Mouse (Mus musculus) cerebellum, adult 2 months (tissue): Measurements from ENCODE around the gene Sp3. TPM values are rescaled to one million over a fixed set of nuclear protein-coding genes. Genes with fewer than 3 reads are reported as not detected.
A peak's percentile ranks its signal among the peaks of the same experiment; 100 is the strongest.

Experiments used
- DNase-seq, 2 experiments: peaks; one replicate each; pipeline ENCODE4 v3.0.0; 2021
- H3K27ac ChIP-seq: fragments of 200-500 bp; 2 replicates; pipeline ENCODE4 v1.5.1; 2012; ENCODE audit warnings: low read length, control low read depth, inconsistent platforms; ENCODE audit not compliant: insufficient read depth
- H3K27me3 ChIP-seq: fragments of 200-500 bp; 2 replicates; pipeline ENCODE4 v1.6.1; 2012; ENCODE audit warnings: inconsistent platforms, mild to moderate bottlenecking, low read length, moderate library complexity; ENCODE audit not compliant: control insufficient read depth, insufficient read depth
- H3K4me1 ChIP-seq: fragments of 200-500 bp; 2 replicates; pipeline ENCODE4 v1.6.1; 2011; ENCODE audit warnings: low read length; ENCODE audit not compliant: control insufficient read depth, insufficient read depth
- H3K4me3 ChIP-seq: fragments of 200-500 bp; replicated peaks from 2 replicates; pipeline ENCODE3; 2011; ENCODE audit warnings: mild to moderate bottlenecking, low read depth, low read length, control low read depth; ENCODE audit not compliant: insufficient read depth
- CTCF ChIP-seq: fragments of 200-500 bp; IDR thresholded peaks from 2 replicates; pipeline ENCODE4 v1.5.1; 2011; ENCODE audit warnings: low read depth, mild to moderate bottlenecking, control low read depth, low read length, moderate library complexity, borderline replicate concordance; ENCODE audit not compliant: insufficient read depth
- POLR2A ChIP-seq: fragments of 200-500 bp; IDR thresholded peaks from 2 replicates; pipeline ENCODE4 v1.6.1; 2011; ENCODE audit warnings: low read length, control low read depth, borderline replicate concordance; ENCODE audit not compliant: insufficient read depth
- WGBS: fragments of 180-500 bp; shearing (Covaris S2); methylation state at CpG from one replicate; pipeline ENCODE4 v1.1.7; 2018; 5-methylcytosine and 5-hydroxymethylcytosine counted together
- polyA plus RNA-seq: library from polyadenylated mRNA; depleted of rRNA; stranded (reverse); fragments of >200 nt; gene quantifications from 2 replicates; pipeline ENCODE4 v1.2.3, GENCODE M21; 2012

Gene Sp3
- polyA plus RNA-seq, 1 experiment = 25.9 TPM

- no peak for TF ChIP-seq POLR2A
- TF ChIP-seq CTCF = no peak
- Histone ChIP-seq H3K4me3 (no peak overlapping the region), H3K4me1 (no peaks in the 10 kb centered on the region), H3K27me3 (no peaks in the 10 kb centered on the region), H3K27ac (no peak overlapping the region)
- no peak for DNase-seq
- WGBS = 29% methylated on average over 1 of the region's 1 CpGs
Observed at GRCm38 (mm10) chr2:72985516-72985915, 5.3 kb upstream of the Sp3 start.

- DNase-seq = no peak
- no peaks in the 10 kb centered on the region for H3K27me3 ChIP-seq
- 68% methylated on average over 4 of the region's 4 CpGs for WGBS
- no peak for TF ChIP-seq POLR2A
- no peak for TF ChIP-seq CTCF
- no peak overlapping the region for H3K27ac ChIP-seq
- no peaks in the 10 kb centered on the region for H3K4me1 ChIP-seq
- H3K4me3 ChIP-seq = no peak overlapping the region
Observed at GRCm38 (mm10) chr2:72984806-72985205, 4.6 kb upstream of the Sp3 start.

GRCm38 (mm10) chr2:72983211-72983610, 3.0 kb upstream of the Sp3 start:
- no peak overlapping the region for H3K4me3 ChIP-seq
- H3K27ac ChIP-seq = no peak overlapping the region
- no peaks in the 10 kb centered on the region for H3K4me1 ChIP-seq
- TF ChIP-seq CTCF (no peak), POLR2A (no peak)
- WGBS = 33% methylated on average over 3 of the region's 3 CpGs
- no peaks in the 10 kb centered on the region for H3K27me3 ChIP-seq
- DNase-seq = no peak

GRCm38 (mm10) chr2:72982110-72982785, 2.0 kb upstream of the Sp3 start:
- 88% methylated on average over 7 of the region's 7 CpGs for WGBS
- DNase-seq = no peak
- TF ChIP-seq POLR2A (no peak), CTCF (no peak)
- no peaks in the 10 kb centered on the region; the same call in 1 of the 2 replicates for H3K4me1 ChIP-seq
- no peak overlapping the region for H3K4me3 ChIP-seq
- H3K27ac ChIP-seq = no peak overlapping the region
- H3K27me3 ChIP-seq = no peaks in the 10 kb centered on the region

GRCm38 (mm10) chr2:72981441-72982109, 1.3 kb upstream of the Sp3 start:
- H3K4me3 ChIP-seq = no peak overlapping the region
- no peaks in the 10 kb centered on the region; the same call in 1 of the 2 replicates for H3K4me1 ChIP-seq
- DNase-seq = no peak
- no peaks in the 10 kb centered on the region for H3K27me3 ChIP-seq
- no peak overlapping the region for H3K27ac ChIP-seq
- 64% methylated on average over 9 of the region's 9 CpGs for WGBS
- TF ChIP-seq POLR2A (no peak), CTCF (no peak)

GRCm38 (mm10) chr2:72981075-72981420, 802 bp upstream of the Sp3 start:
- no peaks in the 10 kb centered on the region for H3K27me3 ChIP-seq
- WGBS = 7% methylated on average over 3 of the region's 3 CpGs
- no peak for DNase-seq

GRCm38 (mm10) chr2:72979659-72980071, 581 bp downstream of the Sp3 start:
- under 1% methylated on average over 14 of the region's 54 CpGs for WGBS
- Histone ChIP-seq H3K4me1 (peaks cover 1% of the 10 kb centered on the region; the same call in 1 of the 2 replicates), H3K27ac (peak overlapping the region; percentile 100), H3K27me3 (no peaks in the 10 kb centered on the region), H3K4me3 (peak overlapping the region; percentile 87)
- peak; percentile 78 to 84 for DNase-seq
- TF ChIP-seq CTCF = no peak
- TF ChIP-seq POLR2A = peak; percentile 9; the same call in 1 of the 2 replicates

More at GRCm38 (mm10) chr2:72981075-72981420, 802 bp upstream of the Sp3 start:
- TF ChIP-seq CTCF (no peak), POLR2A (no peak)
- Histone ChIP-seq H3K27ac (peak overlapping the region; percentile 100), H3K4me1 (no peaks in the 10 kb centered on the region; the same call in 1 of the 2 replicates), H3K4me3 (peak overlapping the region; percentile 81)
